Mouse (Mus musculus) ES-Bruce4 (cell line): ENCODE data around the gene 4930519G04Rik.

Experiments
- CTCF ChIP-seq: IDR thresholded peaks from one replicate; pipeline ENCODE4 v1.8.1; 2011; ENCODE audit warnings: low read depth, low read length
- EP300 ChIP-seq: IDR thresholded peaks from 2 replicates; pipeline ENCODE4 v1.6.1; 2011; ENCODE audit warnings: low read depth, low read length; ENCODE audit not compliant: insufficient read depth
- POLR2A ChIP-seq: IDR thresholded peaks from one replicate; pipeline ENCODE4 v1.8.1; 2011; ENCODE audit warnings: low read length; ENCODE audit not compliant: insufficient read depth

GRCm38 (mm10) chr5:114827427-114827826 lies 26.0 kb upstream of the 4930519G04Rik start:
- TF ChIP-seq POLR2A, result no peak
- no peak for TF ChIP-seq EP300
- TF ChIP-seq CTCF, result no peak
